Mouse (Mus musculus) spleen, adult 2 months (tissue): ENCODE measurements around the gene Gm11541.

ENCODE experiments used
- CTCF ChIP-seq: fragments of 200-500 bp; IDR thresholded peaks from 2 replicates; pipeline ENCODE4 v1.5.1; 2011; ENCODE audit warnings: mild to moderate bottlenecking, inconsistent platforms; ENCODE audit not compliant: insufficient read depth, insufficient read length, insufficient replicate concordance; ENCODE audit errors: extremely low read depth
- POLR2A ChIP-seq: fragments of 200-500 bp; IDR thresholded peaks from 2 replicates; pipeline ENCODE4 v1.6.1; 2011; ENCODE audit warnings: low read depth, low read length, inconsistent platforms

DNA sequence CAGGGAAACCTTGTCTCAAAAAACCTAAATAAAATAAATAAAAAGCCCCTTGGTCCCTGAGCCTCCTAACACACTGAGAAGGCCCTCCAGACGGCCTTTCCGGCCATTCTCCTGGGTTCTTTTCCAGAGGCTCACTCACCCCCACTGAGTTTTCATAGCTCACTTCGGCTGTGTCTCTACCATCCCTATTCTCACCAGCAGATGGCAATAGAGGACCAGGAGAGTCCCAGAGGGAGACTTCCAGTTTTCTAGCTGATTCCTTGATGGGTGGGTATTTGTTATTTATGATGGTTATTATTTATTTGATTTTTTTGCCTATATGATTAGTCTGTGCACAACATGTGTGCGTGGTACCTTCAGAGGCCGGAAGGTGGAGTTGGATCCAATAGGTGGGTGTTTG lies 26.0 kb upstream of the Gm11541 start:
- no peak for TF ChIP-seq POLR2A
- peak; percentile 30; the same call in 1 of the 2 replicates for TF ChIP-seq CTCF
